Mouse (Mus musculus) megakaryocyte progenitor cell, adult 5-6 weeks (primary cell): ENCODE data around the gene Filip1. TPM values are rescaled to one million over a fixed set of nuclear protein-coding genes. Genes with fewer than 3 reads are reported as not detected.

Experiments used
- ATAC-seq: replicated peaks from 2 replicates; pipeline ENCODE4 v1.8.0; 2016; ENCODE audit warnings: mild to moderate bottlenecking, moderate TSS enrichment, inconsistent platforms; ENCODE audit not compliant: poor library complexity
- total RNA-seq, 2 experiments: library from RNA; stranded (forward) in 1 of 2; stranded (reverse) in 1 of 2; fragments of 157-497, 149-512 nt in 1 of 2; fragments of 200-1000 nt in 1 of 2; gene quantifications; 2 replicates each; pipeline versions ENCODE4 v1.2.3 to v1.2.4; 2015 to 2017

The Filip1 gene
- total RNA-seq, 2 experiments from 2014 or later, result 0.58 to 1.3 TPM

GRCm38 (mm10) chr9:79842028-79842427, 170.6 kb downstream of the Filip1 start:
- no peak for ATAC-seq

- ATAC-seq, result no peak
Observed at GRCm38 (mm10) chr9:79831294-79831693, 181.4 kb downstream of the Filip1 start.

- ATAC-seq, result peak; percentile 61
Observed at GRCm38 (mm10) chr9:79830874-79831273, 181.8 kb downstream of the Filip1 start.

GRCm38 (mm10) chr9:79829842-79830800, 182.5 kb downstream of the Filip1 start:
- ATAC-seq, result no peak

GRCm38 (mm10) chr9:79827072-79827471, 185.6 kb downstream of the Filip1 start:
- ATAC-seq, result no peak

GRCm38 (mm10) chr9:79825526-79825925, 187.1 kb downstream of the Filip1 start:
- ATAC-seq, result no peak

- ATAC-seq, result no peak
Observed at GRCm38 (mm10) chr9:79823856-79824255, 188.8 kb downstream of the Filip1 start.

GRCm38 (mm10) chr9:79823438-79823837, 189.2 kb downstream of the Filip1 start:
- no peak for ATAC-seq

GRCm38 (mm10) chr9:79816464-79816863, 196.2 kb downstream of the Filip1 start:
- ATAC-seq, result peak; percentile 83

- peak; percentile 75 for ATAC-seq
Observed at GRCm38 (mm10) chr9:79816013-79816412, 196.6 kb downstream of the Filip1 start.

GRCm38 (mm10) chr9:79814592-79814991, 198.1 kb downstream of the Filip1 start:
- no peak for ATAC-seq

- no peak for ATAC-seq
Observed at GRCm38 (mm10) chr9:79810969-79811902, 201.4 kb downstream of the Filip1 start.

GRCm38 (mm10) chr9:79810534-79810933, 202.1 kb downstream of the Filip1 start:
- peak; percentile 88 for ATAC-seq

- ATAC-seq, result no peak
Observed at GRCm38 (mm10) chr9:79809411-79809810, 203.2 kb downstream of the Filip1 start.

GRCm38 (mm10) chr9:79807178-79807577, 205.5 kb downstream of the Filip1 start:
- ATAC-seq, result no peak

- ATAC-seq, result peak; percentile 56; the same call in 1 of the 2 replicates
Observed at GRCm38 (mm10) chr9:79806317-79807075, 206.2 kb downstream of the Filip1 start.

- ATAC-seq, result no peak
Observed at GRCm38 (mm10) chr9:79805426-79805825, 207.2 kb downstream of the Filip1 start.

GRCm38 (mm10) chr9:79796461-79797135, 216.1 kb downstream of the Filip1 start:
- ATAC-seq, result no peak

- peak; percentile 36 for ATAC-seq
Observed at GRCm38 (mm10) chr9:79795076-79795475, 217.6 kb downstream of the Filip1 start.
